Mouse (Mus musculus): ENCODE data around the gene Hyal2.

GRCm38 (mm10) chr9:107544196-107544700, 23.5 kb upstream of the Hyal2 start:
- TF ChIP-seq CTCF (IDR thresholded peaks at IDR 0.05; ENCODE audit: low read depth) = no peak
- TF ChIP-seq EP300 (IDR thresholded peaks at IDR 0.05; ENCODE audit: low read depth) = no peak
